Mouse (Mus musculus): ENCODE measurements around the gene Krtap5-5. TPM values are rescaled to one million over a fixed set of nuclear protein-coding genes. Genes with fewer than 3 reads are reported as not detected.
"Not testable (repeated sequence)": the region's sequence is repeated elsewhere in the genome, so short reads cannot be mapped to it uniquely, and the experiment has no call there.

The Krtap5-5 gene
- not detected in 2 replicates for polyA plus RNA-seq (2014; fragmentation: Nextera tagmentation; extraction: Ambion mirVana)

DNA sequence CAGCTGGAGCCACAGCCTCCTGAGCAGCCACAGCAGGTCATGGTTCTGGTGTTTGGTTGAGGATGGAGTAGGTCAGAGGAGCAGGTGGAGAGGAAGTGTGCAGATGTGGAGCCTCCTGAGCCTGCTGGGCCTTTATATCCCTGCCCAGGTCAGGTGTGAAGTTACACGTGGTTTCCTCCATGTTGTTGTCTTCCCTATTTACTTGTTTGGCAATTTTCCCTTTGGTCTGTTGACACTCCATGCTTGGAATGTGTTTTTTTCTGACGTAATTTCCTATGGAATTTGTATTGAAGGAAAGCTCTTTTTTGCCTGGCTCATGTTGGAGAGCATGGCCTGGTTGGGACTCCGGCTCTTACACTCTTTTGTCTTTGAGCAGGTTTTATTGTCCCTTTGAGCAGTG lies at the start of gene Krtap5-5:
Krtap5-5 (minus strand) TSS at position 101 of the 400 bp plus-strand sequence.
- not testable (repeated sequence) for H3K4me1 ChIP-seq (ENCODE audit: control insufficient read depth, insufficient read depth, low read length); H3K9ac ChIP-seq (ENCODE audit: low read length); ATAC-seq; H3K27ac ChIP-seq (ENCODE audit: low read depth, low read length); DNase-seq (ENCODE audit: low spot score); H3K36me3 ChIP-seq (ENCODE audit: control insufficient read depth, insufficient read depth, low read length); H3K9me3 ChIP-seq (replicated peaks; ENCODE audit: control insufficient read depth, low read length); H3K4me3 ChIP-seq (ENCODE audit: low read depth, low read length); H3K27me3 ChIP-seq (replicated peaks; ENCODE audit: control insufficient read depth, insufficient read depth, low read length); H3K4me2 ChIP-seq (ENCODE audit: low read length)
- WGBS: 48% methylated on average over 3 of the region's 3 CpGs

DNA sequence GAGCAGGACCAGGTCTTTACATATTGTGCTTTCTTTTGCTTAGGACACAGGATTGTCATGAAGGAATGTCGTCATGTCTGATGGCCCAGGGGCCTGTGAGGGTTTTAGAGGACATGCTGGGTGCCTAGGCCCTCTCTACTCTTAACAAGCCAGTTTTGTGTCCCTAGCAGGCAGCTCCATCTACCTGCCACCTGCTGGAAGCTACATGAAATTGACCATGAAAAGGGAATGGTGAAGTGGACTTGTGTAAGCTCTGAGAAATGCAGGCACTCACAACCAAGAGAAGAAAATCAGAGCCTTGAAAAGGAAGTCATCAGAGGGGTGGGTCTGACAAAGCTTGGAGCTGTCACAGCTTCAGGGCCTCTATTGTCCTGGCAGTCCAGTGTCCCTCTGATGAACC lies 49.5 kb upstream of the Krtap5-5 start:
- not testable (repeated sequence) for DNase-seq (ENCODE audit: low spot score); H3K9ac ChIP-seq (ENCODE audit: low read length); H3K9me3 ChIP-seq (replicated peaks; ENCODE audit: control insufficient read depth, low read length); H3K27me3 ChIP-seq (replicated peaks; ENCODE audit: control insufficient read depth, insufficient read depth, low read length); H3K36me3 ChIP-seq (ENCODE audit: control insufficient read depth, insufficient read depth, low read length); H3K4me1 ChIP-seq (ENCODE audit: control insufficient read depth, insufficient read depth, low read length); H3K27ac ChIP-seq (ENCODE audit: low read depth, low read length); ATAC-seq; H3K4me2 ChIP-seq (ENCODE audit: low read length); H3K4me3 ChIP-seq (ENCODE audit: low read depth, low read length)
- 78% methylated on average over 1 of the region's 1 CpGs for WGBS

DNA sequence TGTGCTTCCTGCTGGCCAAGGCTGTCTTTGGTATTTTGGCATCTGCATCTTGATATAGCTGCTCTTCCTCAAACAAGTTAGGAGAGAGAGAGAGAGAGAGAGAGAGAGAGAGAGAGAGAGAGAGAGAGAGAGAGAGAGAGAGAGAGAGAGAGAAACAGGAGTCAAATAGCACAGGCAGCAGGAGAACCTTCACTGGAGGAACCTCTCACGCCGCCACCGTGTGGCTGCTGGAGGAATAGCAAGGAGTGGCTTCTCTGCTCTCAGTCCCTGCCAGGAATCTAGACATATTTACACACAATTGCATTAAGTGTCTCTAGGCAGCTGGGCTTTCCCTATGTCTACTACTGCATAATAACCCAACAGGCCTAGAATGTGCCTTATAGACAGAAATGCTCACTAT lies 48.4 kb upstream of the Krtap5-5 start:
- H3K9ac ChIP-seq (ENCODE audit: low read length); H3K4me2 ChIP-seq (ENCODE audit: low read length); H3K4me1 ChIP-seq (ENCODE audit: control insufficient read depth, insufficient read depth, low read length); H3K27me3 ChIP-seq (replicated peaks; ENCODE audit: control insufficient read depth, insufficient read depth, low read length); H3K9me3 ChIP-seq (replicated peaks; ENCODE audit: control insufficient read depth, low read length); H3K4me3 ChIP-seq (ENCODE audit: low read depth, low read length); H3K27ac ChIP-seq (ENCODE audit: low read depth, low read length); H3K36me3 ChIP-seq (ENCODE audit: control insufficient read depth, insufficient read depth, low read length): not testable (repeated sequence)
- DNase-seq (ENCODE audit: low spot score): peak; percentile 77
- ATAC-seq: peak; percentile 65; the same call in 1 of the 2 replicates
- WGBS: 2% methylated on average over 3 of the region's 3 CpGs

DNA sequence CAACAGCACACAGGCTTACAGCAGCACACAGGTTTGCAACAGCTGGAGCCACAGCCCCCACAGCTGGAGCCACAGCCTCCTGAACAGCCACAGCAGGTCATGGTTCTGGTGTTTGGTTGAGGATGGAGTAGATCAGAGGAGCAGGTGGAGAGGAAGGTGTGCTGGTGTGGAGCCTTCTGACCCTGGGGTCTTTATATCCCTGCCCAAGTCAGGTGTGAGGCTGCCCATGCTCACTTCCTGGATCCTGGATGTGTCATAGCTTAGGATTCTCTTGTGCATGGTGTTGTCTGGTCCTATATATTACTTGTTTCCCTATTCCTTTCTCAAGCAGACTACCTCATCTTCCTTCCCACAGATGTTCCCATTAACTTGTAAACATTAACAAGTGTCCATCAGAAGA lies 44.5 kb upstream of the Krtap5-5 start, which contains the start of gene Gm4559:
Gm4559 (minus strand) TSS at position 101 of the 400 bp plus-strand sequence.
- not testable (repeated sequence) for H3K4me1 ChIP-seq (ENCODE audit: control insufficient read depth, insufficient read depth, low read length); H3K4me2 ChIP-seq (ENCODE audit: low read length); DNase-seq (ENCODE audit: low spot score); H3K27me3 ChIP-seq (replicated peaks; ENCODE audit: control insufficient read depth, insufficient read depth, low read length); H3K9me3 ChIP-seq (replicated peaks; ENCODE audit: control insufficient read depth, low read length); ATAC-seq; H3K4me3 ChIP-seq (ENCODE audit: low read depth, low read length); H3K36me3 ChIP-seq (ENCODE audit: control insufficient read depth, insufficient read depth, low read length); H3K27ac ChIP-seq (ENCODE audit: low read depth, low read length); H3K9ac ChIP-seq (ENCODE audit: low read length)

DNA sequence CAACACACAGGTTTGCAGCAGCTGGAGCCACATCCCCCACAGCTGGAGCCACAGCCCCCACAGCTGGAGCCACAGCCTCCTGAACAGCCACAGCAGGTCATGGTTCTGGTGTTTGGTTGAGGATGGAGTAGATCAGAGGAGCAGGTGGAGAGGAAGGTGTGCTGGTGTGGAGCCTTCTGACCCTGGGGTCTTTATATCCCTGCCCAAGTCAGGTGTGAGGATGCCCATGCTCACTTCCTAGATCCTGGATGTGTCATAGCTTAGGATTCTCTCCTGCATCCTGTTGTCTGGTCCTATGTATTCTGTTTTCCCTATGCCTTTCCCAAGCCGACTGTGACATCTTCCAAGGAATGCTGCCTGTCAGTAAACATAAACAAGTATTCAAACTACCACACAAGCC lies 28.5 kb upstream of the Krtap5-5 start, which contains the start of gene Gm2431:
Gm2431 (minus strand) TSS at position 101 of the 400 bp plus-strand sequence.
- not testable (repeated sequence) for H3K36me3 ChIP-seq (ENCODE audit: control insufficient read depth, insufficient read depth, low read length); H3K4me3 ChIP-seq (ENCODE audit: low read depth, low read length); H3K4me1 ChIP-seq (ENCODE audit: control insufficient read depth, insufficient read depth, low read length); DNase-seq (ENCODE audit: low spot score); H3K9me3 ChIP-seq (replicated peaks; ENCODE audit: control insufficient read depth, low read length); H3K4me2 ChIP-seq (ENCODE audit: low read length); H3K27me3 ChIP-seq (replicated peaks; ENCODE audit: control insufficient read depth, insufficient read depth, low read length); ATAC-seq; H3K27ac ChIP-seq (ENCODE audit: low read depth, low read length); H3K9ac ChIP-seq (ENCODE audit: low read length)
- WGBS: 63% methylated on average over 1 of the region's 1 CpGs

DNA sequence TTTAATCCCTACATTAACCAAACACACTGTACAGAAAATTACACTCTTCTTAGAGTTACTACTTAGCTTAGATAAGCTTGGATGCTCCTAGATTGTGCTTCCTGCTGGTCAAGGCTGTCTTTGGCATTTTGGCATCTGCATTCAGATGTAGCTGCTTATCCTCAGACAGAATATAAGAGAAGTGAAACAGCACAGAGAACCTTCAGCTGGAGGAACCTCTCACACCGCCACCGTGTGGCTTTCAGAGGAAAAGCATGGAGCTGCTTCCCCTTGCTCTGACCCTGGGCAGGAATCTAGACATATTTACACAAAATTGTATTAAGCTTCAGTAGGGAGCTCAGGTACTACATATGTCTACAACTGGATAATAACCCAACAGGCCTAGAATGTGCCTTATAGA lies 25.7 kb upstream of the Krtap5-5 start:
- H3K9ac ChIP-seq (ENCODE audit: low read length): no peak overlapping the region
- no peak for ATAC-seq
- H3K4me2 ChIP-seq (ENCODE audit: low read length): no peak overlapping the region
- no peaks in the 10 kb centered on the region for H3K9me3 ChIP-seq (replicated peaks; ENCODE audit: control insufficient read depth, low read length)
- no peak overlapping the region for H3K27ac ChIP-seq (ENCODE audit: low read depth, low read length)
- no peaks in the 10 kb centered on the region for H3K27me3 ChIP-seq (replicated peaks; ENCODE audit: control insufficient read depth, insufficient read depth, low read length)
- no peaks in the 10 kb centered on the region for H3K36me3 ChIP-seq (ENCODE audit: control insufficient read depth, insufficient read depth, low read length)
- H3K4me1 ChIP-seq (ENCODE audit: control insufficient read depth, insufficient read depth, low read length): no peaks in the 10 kb centered on the region
- WGBS: 0% methylated on average over 2 of the region's 2 CpGs
- no peak overlapping the region for H3K4me3 ChIP-seq (ENCODE audit: low read depth, low read length)
- peak; percentile 54 for DNase-seq (ENCODE audit: low spot score)

DNA sequence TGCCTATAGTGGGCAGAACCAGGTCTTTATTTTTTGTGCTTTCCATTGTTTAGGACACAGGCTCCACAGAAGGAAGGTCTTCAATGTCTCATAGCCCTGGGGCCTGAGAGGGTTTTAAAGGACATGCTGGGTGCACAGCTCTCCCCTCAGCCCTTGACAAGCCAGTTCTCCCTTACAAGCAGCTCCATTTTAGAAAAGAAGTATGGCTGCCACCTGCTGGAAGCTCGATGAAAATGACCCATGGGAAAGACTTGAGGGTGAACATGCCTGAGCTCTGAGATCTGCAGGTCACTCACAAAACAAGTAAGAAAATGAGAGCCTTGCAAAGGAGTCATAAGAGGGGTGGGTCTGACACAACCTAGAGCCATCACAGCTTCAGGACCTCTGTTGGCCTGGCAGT lies 20.1 kb upstream of the Krtap5-5 start:
- WGBS: 0% methylated on average over 1 of the region's 1 CpGs
- Histone ChIP-seq H3K4me3 (ENCODE audit: low read depth, low read length) (no peak overlapping the region), H3K4me1 (ENCODE audit: control insufficient read depth, insufficient read depth, low read length) (no peaks in the 10 kb centered on the region), H3K9ac (ENCODE audit: low read length) (no peak overlapping the region), H3K4me2 (ENCODE audit: low read length) (no peak overlapping the region), H3K36me3 (ENCODE audit: control insufficient read depth, insufficient read depth, low read length) (no peaks in the 10 kb centered on the region), H3K27me3 (replicated peaks; ENCODE audit: control insufficient read depth, insufficient read depth, low read length) (no peaks in the 10 kb centered on the region), H3K9me3 (replicated peaks; ENCODE audit: control insufficient read depth, low read length) (no peaks in the 10 kb centered on the region), H3K27ac (ENCODE audit: low read depth, low read length) (no peak overlapping the region)
- no peak for ATAC-seq
- peak; percentile 63 for DNase-seq (ENCODE audit: low spot score)

DNA sequence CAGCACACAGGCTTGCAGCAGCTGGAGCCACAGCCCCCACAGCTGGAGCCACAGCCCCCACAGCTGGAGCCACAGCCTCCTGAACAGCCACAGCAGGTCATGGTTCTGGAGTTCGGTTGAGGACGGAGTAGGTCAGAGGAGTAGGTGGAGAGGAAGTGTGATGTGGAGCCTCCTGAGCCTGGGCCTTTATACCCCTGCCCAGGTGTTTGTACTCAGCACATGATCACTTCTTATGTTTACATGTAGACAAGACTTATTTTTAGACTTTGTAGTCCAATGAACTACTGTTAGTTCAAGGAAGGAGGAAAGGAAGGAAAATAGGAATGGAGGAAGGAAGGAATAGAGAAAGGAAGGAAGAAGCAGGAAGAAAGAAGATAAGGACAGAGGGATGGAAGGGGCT lies 11.2 kb upstream of the Krtap5-5 start, which contains the start of gene Gm40460:
Gm40460 (minus strand) TSS at position 101 of the 400 bp plus-strand sequence.
- Histone ChIP-seq H3K27me3 (replicated peaks; ENCODE audit: control insufficient read depth, insufficient read depth, low read length) (no peaks in the 10 kb centered on the region), H3K36me3 (ENCODE audit: control insufficient read depth, insufficient read depth, low read length) (no peaks in the 10 kb centered on the region), H3K27ac (ENCODE audit: low read depth, low read length) (no peak within 1 kb of the TSS), H3K4me1 (ENCODE audit: control insufficient read depth, insufficient read depth, low read length) (no peaks in the 10 kb centered on the region), H3K4me2 (ENCODE audit: low read length) (no peak within 1 kb of the TSS), H3K4me3 (ENCODE audit: low read depth, low read length) (no peak within 1 kb of the TSS), H3K9me3 (replicated peaks; ENCODE audit: control insufficient read depth, low read length) (no peaks in the 10 kb centered on the region), H3K9ac (ENCODE audit: low read length) (no peak within 1 kb of the TSS)
- DNase-seq (ENCODE audit: low spot score) (no peak), ATAC-seq (no peak)
- 58% methylated on average over 2 of the region's 2 CpGs for WGBS

DNA sequence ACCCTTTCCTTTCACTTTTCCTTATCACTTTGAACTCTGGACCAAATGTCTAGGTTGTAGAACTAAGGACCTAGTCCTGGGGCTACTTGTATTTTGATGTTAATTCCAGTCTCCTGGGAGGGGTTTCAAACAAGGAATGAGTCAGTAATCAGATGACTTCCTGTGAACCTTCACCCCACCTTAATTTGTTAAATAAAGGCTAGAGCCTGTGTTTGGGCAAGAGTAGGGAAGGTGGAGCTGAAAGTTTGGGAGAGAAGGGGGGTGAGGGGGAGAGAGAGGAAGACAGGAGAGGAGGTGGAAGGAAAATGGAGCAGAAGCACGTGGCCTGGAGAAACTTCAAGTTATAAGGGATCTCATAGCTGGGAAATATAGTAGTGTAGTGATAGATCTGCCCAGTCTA lies 1.8 kb upstream of the Krtap5-5 start:
- no peak overlapping the region for H3K9ac ChIP-seq (ENCODE audit: low read length)
- no peak overlapping the region for H3K4me3 ChIP-seq (ENCODE audit: low read depth, low read length)
- H3K4me2 ChIP-seq (ENCODE audit: low read length): no peak overlapping the region
- H3K27me3 ChIP-seq (replicated peaks; ENCODE audit: control insufficient read depth, insufficient read depth, low read length): no peaks in the 10 kb centered on the region
- H3K4me1 ChIP-seq (ENCODE audit: control insufficient read depth, insufficient read depth, low read length): no peaks in the 10 kb centered on the region
- no peaks in the 10 kb centered on the region for H3K36me3 ChIP-seq (ENCODE audit: control insufficient read depth, insufficient read depth, low read length)
- no peaks in the 10 kb centered on the region for H3K9me3 ChIP-seq (replicated peaks; ENCODE audit: control insufficient read depth, low read length)
- DNase-seq (ENCODE audit: low spot score) (no peak), ATAC-seq (no peak)
- no peak overlapping the region for H3K27ac ChIP-seq (ENCODE audit: low read depth, low read length)
- 16% methylated on average over 1 of the region's 1 CpGs for WGBS

All from forebrain, embryonic 14.5 days (tissue).